Mouse (Mus musculus): ENCODE measurements around the gene Il21r. TPM values are rescaled to one million over a fixed set of nuclear protein-coding genes. Genes with fewer than 3 reads are reported as not detected.

Gene Il21r
- polyA plus RNA-seq (2012; rRNA removed), result 0.39 and 0.63 TPM in 2 replicates

DNA sequence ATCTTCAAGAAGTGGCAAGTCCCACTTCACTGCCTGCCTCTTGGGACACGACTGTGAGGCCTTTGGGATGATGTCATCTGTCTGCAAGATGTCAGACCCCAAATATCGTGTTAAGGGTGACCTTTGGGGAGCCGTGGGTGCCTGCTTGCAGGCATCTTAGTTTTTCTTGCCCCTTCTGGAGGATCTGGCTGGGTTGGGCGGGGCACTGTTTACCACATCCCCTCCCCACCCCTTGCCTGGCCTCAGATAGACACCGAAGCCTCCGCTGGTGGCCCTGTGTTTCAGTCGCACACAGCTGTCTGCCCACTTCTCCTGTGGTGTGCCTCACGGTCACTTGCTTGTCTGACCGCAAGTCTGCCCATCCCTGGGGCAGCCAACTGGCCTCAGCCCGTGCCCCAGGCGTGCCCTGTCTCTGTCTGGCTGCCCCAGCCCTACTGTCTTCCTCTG is at the start of gene Il21r:
TSS of gene Il21r (plus strand) at position 245 of the 447 bp plus-strand sequence.
- Histone ChIP-seq H3K27me3 (ENCODE audit: control insufficient read depth, insufficient read depth, low read length) (no peaks in the 10 kb centered on the region; the same call in 1 of the 2 replicates), H3K4me3 (replicated peaks; ENCODE audit: insufficient read depth, low read depth, low read length) (no peak within 1 kb of the TSS), H3K4me1 (ENCODE audit: control insufficient read depth, insufficient read depth, low read length) (no peaks in the 10 kb centered on the region), H3K27ac (ENCODE audit: insufficient read depth, low read length) (no peak within 1 kb of the TSS)
- DNase-seq, result no peak
- TF ChIP-seq POLR2A (IDR thresholded peaks at IDR 0.05; ENCODE audit: borderline replicate concordance, insufficient read depth, low read length), result no peak
- no peak for TF ChIP-seq CTCF (IDR thresholded peaks at IDR 0.05; ENCODE audit: borderline replicate concordance, insufficient read depth, low read depth, low read length)
- whole genome bisulfite sequencing, result 56% methylated on average over 11 of the region's 11 CpGs

DNA sequence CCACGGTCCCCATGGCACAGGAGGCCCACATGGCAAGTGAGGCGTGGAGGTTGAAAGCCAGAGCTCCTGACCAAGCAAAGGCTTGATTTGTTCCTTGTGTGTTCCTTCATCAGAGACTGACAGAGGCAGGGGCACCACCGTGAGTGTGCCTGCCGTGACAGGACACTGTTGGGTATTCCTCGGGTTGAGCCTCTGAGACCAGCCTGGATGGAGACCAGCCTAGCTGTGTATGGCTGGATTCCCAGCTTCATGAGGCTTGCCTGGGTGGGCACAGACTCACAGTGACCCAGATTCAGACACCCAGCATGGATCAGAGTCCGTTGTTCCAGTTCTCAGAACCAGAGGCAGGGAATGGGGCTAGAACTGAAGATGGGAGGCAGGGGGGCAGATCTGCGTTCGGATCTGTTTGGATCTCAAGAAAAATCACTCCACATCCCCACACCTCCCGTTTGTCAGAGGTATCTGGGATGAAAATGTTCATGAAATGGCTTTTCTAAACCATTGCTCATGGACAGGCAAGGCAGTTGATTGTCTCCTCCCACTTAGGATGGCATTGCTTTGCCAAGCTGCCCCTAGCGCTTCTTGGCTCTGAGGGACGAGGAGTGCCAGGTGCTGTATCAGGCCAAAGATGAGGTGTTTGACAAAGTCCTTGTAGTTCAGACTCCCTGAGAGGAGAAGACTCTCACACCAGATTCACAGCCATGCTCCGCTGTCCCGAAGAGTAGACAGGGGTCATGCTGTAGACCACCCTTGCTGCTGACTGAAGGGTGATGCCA is 49.4 kb upstream of the Il21r start:
- Histone ChIP-seq H3K4me3 (replicated peaks; ENCODE audit: insufficient read depth, low read depth, low read length) (no peak overlapping the region), H3K27me3 (ENCODE audit: control insufficient read depth, insufficient read depth, low read length) (no peaks in the 10 kb centered on the region), H3K4me1 (ENCODE audit: control insufficient read depth, insufficient read depth, low read length) (peaks cover 10% of the 10 kb centered on the region), H3K27ac (ENCODE audit: insufficient read depth, low read length) (no peak overlapping the region)
- TF ChIP-seq POLR2A (IDR thresholded peaks at IDR 0.05; ENCODE audit: borderline replicate concordance, insufficient read depth, low read length) (no peak), CTCF (IDR thresholded peaks at IDR 0.05; ENCODE audit: borderline replicate concordance, insufficient read depth, low read depth, low read length) (no peak)
- DNase-seq, result peak in 1 of 2 experiments; percentile 15
- WGBS, result 45% methylated on average over 13 of the region's 13 CpGs

DNA sequence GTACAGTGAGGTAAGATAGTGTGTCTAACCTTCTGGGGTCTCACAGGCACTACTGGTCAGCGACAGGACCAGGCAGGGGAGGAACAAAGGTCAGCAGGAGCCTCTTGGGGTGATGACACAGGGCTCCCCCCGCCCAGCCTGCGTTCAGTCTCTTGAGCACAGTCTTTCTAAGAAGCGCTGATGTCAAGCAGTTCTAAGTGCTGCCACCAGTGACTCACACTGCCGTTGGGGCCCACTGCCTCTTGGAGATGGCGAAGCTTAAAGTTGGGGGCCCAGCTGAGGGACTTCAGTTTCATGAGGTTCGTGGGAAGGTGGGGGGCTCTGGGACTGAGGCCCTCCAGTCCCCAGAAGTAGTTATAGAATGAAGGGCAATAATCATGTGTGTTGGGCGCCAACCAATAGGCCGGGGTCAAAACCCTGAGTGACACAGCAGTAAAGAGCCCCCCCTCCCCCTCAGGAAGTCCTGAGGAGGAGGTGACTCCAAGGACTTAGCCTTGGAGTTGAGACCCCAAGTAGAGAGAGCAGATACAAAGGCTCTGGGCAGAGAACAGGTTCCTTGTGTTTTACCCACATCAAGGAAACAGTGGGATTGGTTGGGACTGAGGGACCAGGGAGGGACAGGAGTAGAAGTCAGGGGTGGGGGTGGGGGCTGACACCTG is 48.6 kb upstream of the Il21r start:
- 93% methylated on average over 9 of the region's 9 CpGs for WGBS
- H3K4me3 ChIP-seq (replicated peaks; ENCODE audit: insufficient read depth, low read depth, low read length), result no peak overlapping the region
- peaks cover 10% of the 10 kb centered on the region for H3K4me1 ChIP-seq (ENCODE audit: control insufficient read depth, insufficient read depth, low read length)
- H3K27me3 ChIP-seq (ENCODE audit: control insufficient read depth, insufficient read depth, low read length), result no peaks in the 10 kb centered on the region
- no peak overlapping the region for H3K27ac ChIP-seq (ENCODE audit: insufficient read depth, low read length)
- DNase-seq, result no peak
- TF ChIP-seq CTCF (IDR thresholded peaks at IDR 0.05; ENCODE audit: borderline replicate concordance, insufficient read depth, low read depth, low read length) (no peak), POLR2A (IDR thresholded peaks at IDR 0.05; ENCODE audit: borderline replicate concordance, insufficient read depth, low read length) (no peak)

DNA sequence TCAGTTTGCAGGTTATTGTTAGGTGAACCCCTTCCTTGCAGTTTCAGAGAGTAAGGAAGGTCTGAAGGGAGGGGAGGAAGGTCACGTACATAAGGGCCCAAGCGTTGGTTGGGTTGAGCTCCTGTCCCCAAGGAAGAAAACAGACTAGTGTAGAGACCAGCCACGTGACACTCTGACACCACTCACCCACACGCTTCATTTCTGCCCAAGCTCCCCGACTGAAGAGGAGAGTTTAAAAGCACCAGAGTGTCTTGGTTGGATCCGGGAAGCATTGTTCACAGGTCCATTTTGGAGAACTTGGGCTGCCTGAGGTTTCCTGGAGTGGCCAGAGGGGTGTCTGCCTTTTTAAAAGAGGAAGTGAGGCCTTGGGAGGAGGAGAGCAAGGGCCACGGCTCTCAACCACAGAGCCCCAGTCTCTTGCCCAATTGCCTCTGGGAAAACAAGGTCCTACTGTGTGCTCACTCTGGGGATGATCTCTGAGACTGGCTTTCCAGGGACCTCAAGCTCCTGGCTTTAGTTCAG is 47.8 kb upstream of the Il21r start:
- Histone ChIP-seq H3K4me3 (replicated peaks; ENCODE audit: insufficient read depth, low read depth, low read length) (no peak overlapping the region), H3K27ac (ENCODE audit: insufficient read depth, low read length) (no peak overlapping the region), H3K27me3 (ENCODE audit: control insufficient read depth, insufficient read depth, low read length) (no peaks in the 10 kb centered on the region), H3K4me1 (ENCODE audit: control insufficient read depth, insufficient read depth, low read length) (peaks cover 15% of the 10 kb centered on the region)
- no peak for TF ChIP-seq CTCF (IDR thresholded peaks at IDR 0.05; ENCODE audit: borderline replicate concordance, insufficient read depth, low read depth, low read length)
- no peak for TF ChIP-seq POLR2A (IDR thresholded peaks at IDR 0.05; ENCODE audit: borderline replicate concordance, insufficient read depth, low read length)
- 91% methylated on average over 7 of the region's 7 CpGs for WGBS
- DNase-seq, result no peak

DNA sequence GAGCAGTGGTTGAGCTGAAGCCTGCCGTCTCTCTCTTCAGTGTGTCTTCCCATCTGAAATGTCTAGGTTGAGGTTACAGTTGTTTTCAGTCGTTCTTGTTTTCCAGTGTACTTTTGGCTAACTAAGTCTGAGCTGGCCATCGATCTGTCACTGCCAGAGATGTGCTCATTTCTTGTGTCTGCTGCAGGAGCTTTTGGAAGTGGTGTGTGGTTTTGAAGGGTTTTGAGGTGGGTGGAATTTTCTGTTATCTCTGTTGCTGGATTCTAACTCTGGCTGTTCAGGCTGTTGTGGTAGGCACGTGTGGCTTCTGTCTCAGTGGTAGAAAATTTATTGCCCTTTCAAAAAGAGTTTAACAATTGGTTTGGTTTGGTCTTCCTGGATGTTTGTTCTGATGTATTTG is 47.1 kb upstream of the Il21r start:
- H3K27ac ChIP-seq (ENCODE audit: insufficient read depth, low read length), result no peak overlapping the region
- 89% methylated on average over 4 of the region's 4 CpGs for WGBS
- H3K27me3 ChIP-seq (ENCODE audit: control insufficient read depth, insufficient read depth, low read length), result no peaks in the 10 kb centered on the region
- peaks cover 17% of the 10 kb centered on the region for H3K4me1 ChIP-seq (ENCODE audit: control insufficient read depth, insufficient read depth, low read length)
- no peak for DNase-seq
- no peak overlapping the region for H3K4me3 ChIP-seq (replicated peaks; ENCODE audit: insufficient read depth, low read depth, low read length)
- TF ChIP-seq CTCF (IDR thresholded peaks at IDR 0.05; ENCODE audit: borderline replicate concordance, insufficient read depth, low read depth, low read length), result no peak
- no peak for TF ChIP-seq POLR2A (IDR thresholded peaks at IDR 0.05; ENCODE audit: borderline replicate concordance, insufficient read depth, low read length)

DNA sequence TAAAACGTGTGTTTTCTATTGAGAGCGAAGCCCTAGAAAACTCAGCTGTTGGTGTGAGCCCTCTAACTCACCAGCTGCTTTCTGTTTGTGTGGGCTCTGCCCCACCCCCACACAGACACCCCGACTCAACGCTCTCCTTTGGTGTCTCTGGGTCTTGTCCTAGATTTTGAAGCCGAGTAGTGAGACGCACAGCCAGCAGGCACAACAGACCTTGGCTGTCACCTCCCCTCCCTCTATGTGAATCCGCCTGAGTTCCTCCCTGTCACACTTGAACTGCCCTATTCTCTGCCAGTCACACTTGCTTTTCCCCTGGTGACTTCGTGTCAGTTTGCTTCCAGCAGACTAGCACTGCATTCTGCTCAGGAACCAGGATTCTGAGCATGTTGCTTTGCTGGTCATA is 46.4 kb upstream of the Il21r start:
- TF ChIP-seq CTCF (IDR thresholded peaks at IDR 0.05; ENCODE audit: borderline replicate concordance, insufficient read depth, low read depth, low read length), result no peak
- no peak for TF ChIP-seq POLR2A (IDR thresholded peaks at IDR 0.05; ENCODE audit: borderline replicate concordance, insufficient read depth, low read length)
- Histone ChIP-seq H3K27me3 (ENCODE audit: control insufficient read depth, insufficient read depth, low read length) (no peaks in the 10 kb centered on the region), H3K4me1 (ENCODE audit: control insufficient read depth, insufficient read depth, low read length) (peaks cover 17% of the 10 kb centered on the region), H3K4me3 (replicated peaks; ENCODE audit: insufficient read depth, low read depth, low read length) (no peak overlapping the region), H3K27ac (ENCODE audit: insufficient read depth, low read length) (no peak overlapping the region)
- DNase-seq, result no peak
- 52% methylated on average over 8 of the region's 8 CpGs for WGBS

DNA sequence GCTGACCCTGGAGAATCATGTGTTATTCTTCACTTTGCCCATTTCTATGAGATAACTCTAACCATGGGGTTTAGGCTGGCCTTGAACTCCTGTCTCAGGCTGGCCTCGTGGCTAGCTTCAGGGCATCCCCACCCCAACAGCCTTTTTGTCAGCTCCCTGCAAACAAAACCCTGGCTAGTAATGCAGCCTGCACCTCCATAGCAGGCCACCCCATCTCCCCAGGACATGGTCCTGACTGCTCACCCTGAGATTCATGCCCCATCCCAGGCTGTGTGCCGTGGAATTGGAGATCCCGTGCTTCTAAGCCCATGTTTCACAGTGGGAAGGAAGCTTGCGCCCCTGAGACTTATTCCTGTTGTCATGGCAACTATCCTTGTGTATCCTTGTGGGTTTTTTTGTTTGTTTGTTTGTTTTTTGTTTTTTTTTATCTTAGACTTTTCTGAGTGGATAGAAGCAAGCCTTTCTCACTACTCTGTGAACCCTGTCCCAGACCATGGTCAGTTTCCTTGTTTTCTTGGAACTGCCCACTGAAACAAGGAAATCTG is 44.8 kb upstream of the Il21r start:
- no peak for TF ChIP-seq CTCF (IDR thresholded peaks at IDR 0.05; ENCODE audit: borderline replicate concordance, insufficient read depth, low read depth, low read length)
- TF ChIP-seq POLR2A (IDR thresholded peaks at IDR 0.05; ENCODE audit: borderline replicate concordance, insufficient read depth, low read length), result no peak
- no peak overlapping the region for H3K4me3 ChIP-seq (replicated peaks; ENCODE audit: insufficient read depth, low read depth, low read length)
- peaks cover 11% of the 10 kb centered on the region for H3K4me1 ChIP-seq (ENCODE audit: control insufficient read depth, insufficient read depth, low read length)
- no peak overlapping the region for H3K27ac ChIP-seq (ENCODE audit: insufficient read depth, low read length)
- 85% methylated on average over 4 of the region's 4 CpGs for WGBS
- no peaks in the 10 kb centered on the region for H3K27me3 ChIP-seq (ENCODE audit: control insufficient read depth, insufficient read depth, low read length)
- no peak for DNase-seq
